Mouse (Mus musculus): ENCODE results near the gene Cbx1.

DNA sequence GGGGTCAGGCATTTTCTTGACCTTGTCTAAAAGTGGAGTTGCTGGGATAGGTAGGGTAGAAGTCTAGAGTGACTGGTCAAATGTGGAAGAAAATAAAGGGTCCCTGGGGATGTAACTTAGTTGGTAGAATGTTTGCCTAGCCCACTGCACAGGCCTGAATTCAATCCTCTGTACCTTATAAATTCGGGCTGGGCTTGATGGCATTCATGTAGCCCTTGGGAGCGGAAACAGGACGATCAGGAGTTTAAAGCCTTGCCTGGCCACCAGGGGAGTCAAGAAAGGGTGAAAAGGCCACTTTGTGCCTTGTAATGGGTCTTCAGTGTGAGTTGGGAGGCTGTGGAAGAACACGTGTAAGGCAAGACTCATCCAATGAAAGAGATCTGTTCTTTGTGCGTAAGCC is 1.1 kb downstream of the Cbx1 start:
- TF ChIP-seq POLR2A (IDR thresholded peaks at IDR 0.05; ENCODE audit: extremely low read depth, insufficient read depth, low read length) (no peak), CTCF (IDR thresholded peaks at IDR 0.05; ENCODE audit: low read depth, low read length) (no peak)
